Mouse (Mus musculus) spleen, adult 10 weeks (tissue): ENCODE data around the gene Ppp1r14d. TPM values are rescaled to one million over a fixed set of nuclear protein-coding genes. Genes with fewer than 3 reads are reported as not detected.

Experiments used
- polyA plus RNA-seq: library from polyadenylated mRNA; stranded (reverse); fragments of 350-450 nt; fragmentation: Illumina TruSeq; extraction: RNeasy Lipid Tissue Mini Kit (QIAGEN cat#74804); gene quantifications from one replicate; pipeline ENCODE4 v1.2.3, GENCODE M21; 2015; ENCODE audit warnings: low replicate concordance; ENCODE audit not compliant: insufficient read depth

The Ppp1r14d gene
- not detected for polyA plus RNA-seq

DNA sequence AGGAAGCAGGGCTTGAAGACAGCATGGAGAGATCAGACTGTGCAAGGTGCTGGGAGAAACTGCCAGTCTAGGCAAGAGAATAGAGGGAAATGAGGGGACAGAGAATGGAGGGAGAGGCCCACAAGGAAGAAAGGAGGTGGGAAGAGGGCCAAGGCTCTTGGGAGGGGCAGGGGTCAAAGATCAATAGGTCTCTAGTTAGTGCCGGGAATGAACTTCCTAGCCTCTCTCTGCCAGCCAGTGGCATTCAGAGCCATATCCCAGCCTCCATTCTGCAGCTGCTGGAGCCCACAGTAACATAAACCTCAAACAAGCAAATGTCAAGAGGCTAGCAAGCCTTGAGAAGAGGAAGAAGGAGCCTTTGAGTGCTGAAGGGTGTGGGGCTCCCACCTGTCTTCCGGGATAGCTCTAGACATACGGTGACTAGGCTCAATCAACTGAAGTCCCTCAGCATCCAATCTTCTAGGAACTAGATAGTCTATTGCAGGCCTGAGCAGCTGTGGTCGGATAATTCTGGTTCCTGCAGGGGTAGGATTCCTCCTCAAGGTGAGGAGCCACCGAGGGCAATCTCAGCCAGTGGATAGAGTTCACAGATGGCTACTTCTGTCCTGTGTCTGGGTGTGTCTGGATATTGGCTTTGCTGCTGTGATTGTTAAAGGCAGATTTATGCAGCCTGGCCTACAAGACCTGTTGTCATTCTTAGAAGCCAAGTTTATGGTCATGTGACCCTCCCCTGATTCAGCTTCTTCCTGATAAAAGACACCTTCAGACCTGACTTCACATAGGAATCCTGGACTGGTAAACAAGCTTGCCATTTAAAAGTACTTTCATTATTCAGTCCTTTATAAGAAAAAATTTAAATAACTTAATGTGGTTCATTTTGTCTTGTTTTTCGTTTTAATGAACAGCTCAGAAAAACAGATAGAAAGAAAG lies at the start of gene Ppp1r14d:
TSS of gene Ppp1r14d (minus strand) at position 132 of the 930 bp plus-strand sequence.

DNA sequence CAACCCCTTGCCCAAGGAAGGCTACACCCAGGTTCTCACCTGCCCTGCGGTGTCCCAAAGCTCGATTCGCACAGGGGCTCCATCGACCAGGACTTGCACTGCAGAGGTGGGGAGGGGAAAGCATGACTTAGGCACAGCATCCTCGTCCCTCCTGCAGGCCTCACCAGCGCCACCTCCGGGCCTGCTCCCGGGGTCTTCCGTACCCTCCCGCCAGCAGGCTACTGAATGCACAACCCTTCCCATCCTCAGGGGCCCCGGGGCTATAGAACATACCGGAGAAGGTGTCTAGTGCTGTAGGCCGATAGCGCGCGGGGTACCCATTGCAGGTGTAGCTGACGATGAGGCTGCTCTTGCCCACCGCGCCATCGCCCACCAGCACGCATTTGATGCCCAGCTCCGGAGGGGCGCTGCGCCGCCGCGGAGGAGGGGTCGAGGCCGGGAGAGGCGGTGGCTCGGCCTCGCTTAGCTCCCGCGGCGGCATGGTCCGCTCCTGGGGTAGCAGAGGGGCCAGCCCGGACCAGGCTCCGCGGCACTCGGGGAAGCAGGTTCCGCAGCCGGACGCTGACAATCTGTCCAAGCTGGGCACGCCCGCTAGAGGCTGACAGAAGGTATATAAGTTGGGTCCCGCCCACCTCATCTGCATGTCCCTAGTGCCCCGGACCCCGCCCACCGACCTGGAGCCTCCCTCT lies 41.1 kb upstream of the Ppp1r14d start, which contains the start of gene Rhov:
TSS of gene Rhov (minus strand) at position 630 of the 689 bp plus-strand sequence.

DNA sequence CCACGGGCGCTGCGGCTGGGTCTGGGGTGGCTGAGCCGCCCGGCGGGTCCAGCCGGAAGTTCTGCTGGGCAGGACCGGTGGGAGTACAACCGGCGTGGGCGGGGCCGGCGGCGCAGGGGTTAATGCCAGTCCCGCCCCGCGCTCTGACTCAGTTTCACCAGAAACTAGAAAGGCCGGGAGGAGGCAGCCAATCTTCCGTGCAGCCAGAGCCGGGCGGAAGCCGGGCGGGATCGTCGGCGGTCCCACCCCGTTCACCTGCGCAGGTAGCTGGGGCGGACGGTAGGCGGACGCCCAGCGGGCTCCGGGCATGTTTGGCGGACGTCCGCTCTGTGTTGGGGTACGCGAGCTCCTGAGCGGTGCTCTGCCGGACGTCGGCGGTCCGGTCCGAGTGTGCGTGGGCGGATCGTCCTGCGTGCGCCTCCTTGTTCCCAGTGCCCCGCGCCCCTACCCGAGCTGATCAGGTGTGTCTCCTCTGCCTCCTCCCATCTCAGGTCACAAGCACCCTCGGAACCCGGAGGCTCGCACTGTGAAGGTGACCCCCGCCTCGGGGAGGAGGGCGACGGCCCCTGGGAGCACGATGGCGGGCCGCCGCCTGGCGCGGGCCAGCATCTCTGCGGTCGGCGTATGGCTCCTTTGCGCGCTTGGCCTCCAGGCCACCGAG lies 7.6 kb upstream of the Ppp1r14d start, which contains the start of gene Spint1:
TSS of gene Spint1 (plus strand) at position 153 of the 661 bp plus-strand sequence.

DNA sequence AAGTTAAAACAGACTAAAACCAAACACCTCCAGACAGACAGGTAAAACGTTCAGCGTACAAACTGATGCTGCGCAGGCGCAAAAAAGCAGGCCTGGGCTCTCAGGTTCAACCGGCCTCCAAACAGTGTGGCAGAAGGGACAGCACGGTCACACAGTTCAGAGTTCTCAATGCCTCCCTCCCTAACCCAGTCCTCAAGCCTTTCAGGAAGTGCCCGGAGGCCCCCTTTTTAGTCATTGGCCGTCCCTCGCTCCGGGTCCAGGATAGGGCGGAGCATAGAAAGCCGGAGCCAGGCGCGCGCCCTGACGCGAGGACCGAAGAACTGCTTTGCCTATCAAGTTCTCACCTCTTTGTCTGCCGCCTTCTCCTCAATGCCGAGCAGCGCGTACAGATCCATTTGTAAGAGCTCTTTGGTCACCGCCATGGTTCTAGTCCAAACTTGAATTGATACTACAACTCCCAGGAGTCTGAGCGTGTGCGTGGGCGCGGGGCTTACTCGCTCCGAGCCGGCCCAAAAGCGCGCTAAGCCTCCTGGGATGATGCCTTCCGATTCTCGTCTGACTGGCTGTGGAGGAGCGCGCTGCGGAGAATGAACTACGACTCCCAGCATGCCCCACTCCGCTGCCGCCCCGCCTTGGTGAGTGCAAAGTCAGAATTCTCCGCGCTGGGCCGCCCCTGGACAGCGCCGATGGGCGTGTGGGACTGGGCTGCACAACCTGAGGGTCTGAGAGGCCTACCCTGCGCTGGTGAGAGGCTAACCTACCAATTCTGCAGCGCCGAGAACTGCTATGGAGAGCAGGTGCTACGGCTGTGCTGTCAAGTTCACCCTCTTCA lies 21.1 kb downstream of the Ppp1r14d start, which contains the start of the genes Zfyve19 and Dnajc17:
TSS of gene Zfyve19 (plus strand) at position 274 of the 832 bp plus-strand sequence.
TSS of gene Dnajc17 (minus strand) at position 452 of the 832 bp plus-strand sequence.

DNA sequence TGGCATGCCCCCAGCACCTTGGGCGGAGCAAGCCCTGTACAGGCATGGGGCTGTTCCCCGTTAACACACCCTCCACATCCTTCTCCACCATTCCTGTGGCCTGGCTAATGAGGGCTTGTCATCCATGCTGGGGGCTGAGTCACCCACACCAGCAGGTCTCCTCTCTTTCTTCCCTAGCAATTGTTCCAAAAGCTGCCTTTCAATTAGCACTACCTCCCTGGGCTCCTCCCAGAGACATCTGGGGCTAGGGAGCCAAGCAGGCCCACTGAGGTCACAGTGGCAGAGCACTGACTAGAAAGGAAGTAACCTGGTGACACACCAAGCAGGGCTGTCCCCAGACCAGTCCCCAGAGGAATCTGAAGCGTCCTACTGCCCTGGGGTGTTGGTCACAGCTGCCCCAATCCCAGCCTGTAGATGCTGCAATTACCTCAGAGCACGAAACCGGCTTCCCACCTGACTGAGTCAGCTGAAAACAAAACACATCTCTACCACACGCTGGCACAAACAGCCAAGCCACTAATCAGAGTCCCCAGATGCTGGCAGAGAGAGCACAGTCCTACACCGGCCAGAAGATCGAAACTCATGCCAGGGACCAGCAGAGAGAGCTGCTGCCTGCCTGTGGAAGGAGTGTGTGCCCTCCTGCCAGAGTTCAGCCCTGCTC lies 55.6 kb downstream of the Ppp1r14d start, which contains the start of gene Gm14137:
TSS of gene Gm14137 (plus strand) at position 519 of the 661 bp plus-strand sequence.

Other genes starting within 250 kb of the Ppp1r14d start
- gene Ccdc32, start 200.5 kb downstream of the Ppp1r14d start, polyA plus RNA-seq, result 15.5 TPM
- 2.7 TPM for gene Rpusd2, start 195.1 kb downstream of the Ppp1r14d start, polyA plus RNA-seq
- 8.1 TPM for gene Knl1, start 182.8 kb downstream of the Ppp1r14d start, polyA plus RNA-seq
- gene Rad51, start 117.1 kb downstream of the Ppp1r14d start, polyA plus RNA-seq, result 8.7 TPM
- 24.8 TPM for gene Rmdn3, start 72.9 kb downstream of the Ppp1r14d start, polyA plus RNA-seq
- gene Gchfr, start 62.1 kb downstream of the Ppp1r14d start, polyA plus RNA-seq, result not detected
- gene Gm14137, start 55.4 kb downstream of the Ppp1r14d start, polyA plus RNA-seq, result 0.29 TPM
- 31.7 TPM for gene Zfyve19, start 21.3 kb downstream of the Ppp1r14d start, polyA plus RNA-seq
- 14.3 TPM for gene Dnajc17, start 21.1 kb downstream of the Ppp1r14d start, polyA plus RNA-seq
- gene Spint1, start 7.5 kb upstream of the Ppp1r14d start, polyA plus RNA-seq, result 7.3 TPM
- not detected for gene Rhov, start 41.4 kb upstream of the Ppp1r14d start, polyA plus RNA-seq
- gene Vps18, start 58.8 kb upstream of the Ppp1r14d start, polyA plus RNA-seq, result 3.2 TPM
- gene Dll4, start 95.9 kb upstream of the Ppp1r14d start, polyA plus RNA-seq, result 2.2 TPM
- gene Chac1, start 121.3 kb upstream of the Ppp1r14d start, polyA plus RNA-seq, result 0.33 TPM
- gene Ino80, start 247.8 kb upstream of the Ppp1r14d start, polyA plus RNA-seq, result 29.0 TPM